Mouse (Mus musculus) intestine, embryonic 15.5 days (tissue): ENCODE measurements around the gene Tmem174. TPM values are rescaled to one million over a fixed set of nuclear protein-coding genes. Genes with fewer than 3 reads are reported as not detected.
A peak's percentile ranks its signal among the peaks of the same experiment; 100 is the strongest.

Experiments
- ATAC-seq: fragments of 200-750 bp; cut with Nextera tagmentation; 2 replicates; pipeline ENCODE4 v1.8.0; 2017; ENCODE audit warnings: moderate TSS enrichment, moderate library complexity
- H3K27ac ChIP-seq: fragments of 300-500 bp; sonication (generic); 2 replicates; pipeline ENCODE4 v1.5.1; 2015; ENCODE audit warnings: mild to moderate bottlenecking, inconsistent platforms
- H3K27me3 ChIP-seq: fragments of 300-500 bp; sonication (generic); replicated peaks from 2 replicates; pipeline ENCODE4 v1.6.1; 2015; ENCODE audit warnings: inconsistent platforms
- H3K36me3 ChIP-seq: fragments of 300-500 bp; sonication (generic); 2 replicates; pipeline ENCODE4 v1.6.1; 2015; ENCODE audit warnings: inconsistent platforms
- H3K4me1 ChIP-seq: fragments of 300-500 bp; sonication (generic); replicated peaks from 2 replicates; pipeline ENCODE4 v1.6.1; 2015; ENCODE audit warnings: inconsistent platforms
- H3K4me2 ChIP-seq: fragments of 300-500 bp; sonication (generic); replicated peaks from 2 replicates; pipeline ENCODE4 v1.6.1; 2015; ENCODE audit warnings: mild to moderate bottlenecking, inconsistent platforms
- H3K4me3 ChIP-seq: fragments of 300-500 bp; sonication (generic); replicated peaks from 2 replicates; pipeline ENCODE4 v1.5.1; 2015; ENCODE audit warnings: inconsistent platforms
- H3K9ac ChIP-seq: fragments of 300-500 bp; sonication (generic); 2 replicates; pipeline ENCODE4 v1.6.1; 2015; ENCODE audit warnings: inconsistent platforms
- H3K9me3 ChIP-seq: fragments of 300-500 bp; sonication (generic); 2 replicates; pipeline ENCODE4 v1.6.1; 2016; ENCODE audit warnings: inconsistent platforms
- WGBS: fragments of 180-500 bp; shearing (Covaris S2); methylation state at CpG from one replicate; pipeline ENCODE4 v1.1.7; 2015; 5-methylcytosine and 5-hydroxymethylcytosine counted together
- polyA plus RNA-seq: library from polyadenylated mRNA; unstranded; fragments of >200 nt; fragmentation: Nextera tagmentation; extraction: Ambion mirVana; gene quantifications from 2 replicates; pipeline ENCODE4 v1.2.1, GENCODE M21; 2015

Gene Tmem174
- polyA plus RNA-seq, 1 experiment from 2014 or later = 0.06 TPM

GRCm38 (mm10) chr13:98589572-98589971 lies 47.6 kb downstream of the Tmem174 start:
- 31% methylated on average over 9 of the region's 9 CpGs for WGBS
- Histone ChIP-seq H3K4me3 (peak overlapping the region; percentile 53; the same call in 1 of the 2 replicates), H3K4me1 (peaks cover 26% of the 10 kb centered on the region), H3K9ac (no peak overlapping the region), H3K27ac (no peak overlapping the region), H3K9me3 (no peaks in the 10 kb centered on the region), H3K36me3 (no peaks in the 10 kb centered on the region), H3K27me3 (0 out of 2 replicates have a peak, but pooled peaks cover 4% of the 10 kb centered on the region), H3K4me2 (peak overlapping the region; percentile 89)
- ATAC-seq = no peak

- Histone ChIP-seq H3K9me3 (no peaks in the 10 kb centered on the region), H3K4me3 (peak overlapping the region; percentile 53), H3K4me2 (peak overlapping the region; percentile 89), H3K9ac (peak overlapping the region; percentile 62), H3K27ac (peak overlapping the region; percentile 51; the same call in 1 of the 2 replicates), H3K4me1 (peaks cover 26% of the 10 kb centered on the region), H3K36me3 (no peaks in the 10 kb centered on the region), H3K27me3 (0 out of 2 replicates have a peak, but pooled peaks cover 4% of the 10 kb centered on the region)
- WGBS = 2% methylated on average over 35 of the region's 35 CpGs
- peak; percentile 86 for ATAC-seq
Measured at GRCm38 (mm10) chr13:98588951-98589501, 48.2 kb downstream of the Tmem174 start.

GRCm38 (mm10) chr13:98588480-98588879 lies 48.7 kb downstream of the Tmem174 start:
- peaks cover 26% of the 10 kb centered on the region for H3K4me1 ChIP-seq

DNA sequence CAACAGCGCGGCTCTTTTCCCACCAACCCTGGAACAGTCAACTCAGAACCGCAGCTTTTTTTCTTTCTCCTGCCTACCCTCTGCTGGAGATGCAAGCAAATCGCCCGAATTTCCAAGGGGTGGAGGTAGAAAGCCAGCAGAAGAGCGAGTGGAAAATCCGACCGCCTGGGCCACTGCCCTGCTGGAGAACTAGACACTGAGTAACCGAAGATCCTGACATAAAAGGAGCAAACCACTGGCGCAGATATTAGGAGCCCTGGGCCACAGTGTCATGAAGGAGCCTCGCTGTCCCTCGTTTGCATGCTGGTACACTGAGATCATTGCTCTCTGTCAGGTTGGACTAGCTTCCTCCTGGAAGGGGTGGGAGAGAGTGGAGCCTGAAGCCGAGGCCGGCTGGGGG lies 49.6 kb downstream of the Tmem174 start:
- H3K27me3 ChIP-seq = 0 out of 2 replicates have a peak, but pooled peaks cover 4% of the 10 kb centered on the region
- H3K4me3 ChIP-seq = 0 out of 2 replicates have a peak overlapping the region, but pooled peaks have one; percentile 4
- peaks cover 24% of the 10 kb centered on the region for H3K4me1 ChIP-seq
- H3K4me2 ChIP-seq = peak overlapping the region; percentile 35
- ATAC-seq = 0 out of 2 replicates have a peak, but pooled peaks have one; percentile 14
- WGBS = 12% methylated on average over 14 of the region's 14 CpGs
- peak overlapping the region; percentile 23; the same call in 1 of the 2 replicates for H3K27ac ChIP-seq
- H3K36me3 ChIP-seq = no peaks in the 10 kb centered on the region
- H3K9ac ChIP-seq = no peak overlapping the region
- H3K9me3 ChIP-seq = no peaks in the 10 kb centered on the region

More at GRCm38 (mm10) chr13:98588480-98588879, 48.7 kb downstream of the Tmem174 start:
- peak overlapping the region; percentile 62 for H3K9ac ChIP-seq
- H3K27ac ChIP-seq = peak overlapping the region; percentile 51; the same call in 1 of the 2 replicates
- ATAC-seq = peak; percentile 20
- 0 out of 2 replicates have a peak, but pooled peaks cover 4% of the 10 kb centered on the region for H3K27me3 ChIP-seq
- WGBS = 22% methylated on average over 12 of the region's 12 CpGs
- peak overlapping the region; percentile 53 for H3K4me3 ChIP-seq
- H3K9me3 ChIP-seq = no peaks in the 10 kb centered on the region
- H3K36me3 ChIP-seq = no peaks in the 10 kb centered on the region
- H3K4me2 ChIP-seq = peak overlapping the region; percentile 89

- peaks cover 19% of the 10 kb centered on the region for H3K4me1 ChIP-seq
- H3K9me3 ChIP-seq = no peaks in the 10 kb centered on the region
- 0 out of 2 replicates have a peak, but pooled peaks cover 4% of the 10 kb centered on the region for H3K27me3 ChIP-seq
- no peaks in the 10 kb centered on the region for H3K36me3 ChIP-seq
- WGBS = 38% methylated on average over 17 of the region's 17 CpGs
- no peak overlapping the region for H3K27ac ChIP-seq
- H3K9ac ChIP-seq = no peak overlapping the region
- no peak for ATAC-seq
- H3K4me2 ChIP-seq = peak overlapping the region; percentile 35; the same call in 1 of the 2 replicates
- H3K4me3 ChIP-seq = no peak overlapping the region
Measured at GRCm38 (mm10) chr13:98586817-98587575, 50.2 kb downstream of the Tmem174 start.

Other genes with a start within 250 kb of the Tmem174 start
- gene Gm10320, start 145.4 kb downstream of the Tmem174 start, polyA plus RNA-seq = 1.8 TPM in 2 replicates
- gene Tmem171, start 57.4 kb upstream of the Tmem174 start, polyA plus RNA-seq = 28.9 and 31.8 TPM in 2 replicates
- 35.7 and 38.6 TPM in 2 replicates for gene Fcho2, start 178.0 kb upstream of the Tmem174 start, polyA plus RNA-seq